Mouse (Mus musculus): ENCODE measurements around the gene Mier2.
A peak's percentile ranks its signal among the peaks of the same experiment; 100 is the strongest.

Mier2 gene

GRCm38 (mm10) chr10:79540746-79541145 is 14.3 kb downstream of the Mier2 start:
- no peak for DNase-seq (ENCODE audit: low spot score in 2 of 2)

DNA sequence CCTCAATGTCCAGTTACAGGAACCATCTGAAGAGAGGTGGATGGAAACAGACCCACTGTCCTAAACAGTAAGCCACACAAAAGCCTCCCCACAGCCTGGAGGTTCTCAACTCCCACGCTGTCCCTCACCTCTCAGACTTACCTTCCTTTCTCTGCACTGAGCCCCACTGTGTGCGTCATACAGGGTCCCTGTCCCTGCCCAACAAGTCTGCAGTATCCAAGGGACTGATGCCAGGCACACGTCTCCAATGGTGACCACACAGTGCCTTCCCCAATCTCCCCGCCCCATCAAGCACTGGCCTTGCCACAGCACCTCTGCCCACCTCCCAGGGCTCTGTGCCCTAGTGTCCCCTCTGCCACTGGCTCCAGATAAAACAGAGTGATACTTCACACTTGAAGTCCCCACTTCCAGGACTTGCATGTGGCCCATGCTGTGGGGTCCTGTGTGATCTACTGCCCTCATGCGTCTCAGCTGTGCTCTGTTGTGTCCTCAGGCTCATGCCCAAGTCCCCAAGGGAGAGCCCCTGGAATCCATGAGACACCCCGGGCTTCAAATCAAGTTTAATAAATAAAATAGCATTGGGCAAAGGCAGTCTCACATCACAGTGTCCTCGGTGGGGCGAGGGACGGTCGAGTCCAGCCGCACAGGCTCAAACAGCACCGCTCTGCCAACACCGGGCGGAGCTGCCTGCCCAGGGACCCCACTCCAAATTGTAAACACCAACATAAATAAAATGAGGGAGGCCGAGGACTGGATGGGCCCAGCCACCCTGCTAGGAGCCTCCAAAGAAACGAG is 15.1 kb downstream of the Mier2 start:
- DNase-seq (ENCODE audit: low spot score in 2 of 2), result no peak

- no peak for DNase-seq (ENCODE audit: low spot score in 2 of 2)
These were observed 16.1 kb downstream of the Mier2 start for GRCm38 (mm10) chr10:79538873-79539272.

DNA sequence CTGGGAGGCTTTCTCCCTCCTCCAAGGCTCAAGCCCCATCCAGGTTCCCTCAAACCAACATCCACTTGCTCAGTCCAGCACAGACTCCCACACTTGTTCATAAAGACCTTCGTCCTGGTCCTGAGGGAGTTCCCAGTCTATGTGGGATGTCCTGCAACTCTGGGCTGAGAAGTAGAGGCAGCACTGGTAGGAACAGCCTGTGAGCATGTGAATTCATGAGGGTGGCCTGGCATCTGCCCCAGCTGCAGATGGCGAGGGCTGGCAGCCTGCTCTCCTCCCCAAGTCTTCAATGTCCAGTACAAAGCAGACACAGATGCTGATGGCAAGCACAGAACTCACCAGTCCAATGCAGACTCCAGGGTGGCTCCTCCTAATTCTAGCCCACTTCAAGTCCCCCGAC is 16.7 kb downstream of the Mier2 start:
- no peak for DNase-seq (ENCODE audit: low spot score in 2 of 2)

GRCm38 (mm10) chr10:79537781-79538180 is 17.2 kb downstream of the Mier2 start:
- no peak for DNase-seq (ENCODE audit: low spot score in 2 of 2)

- DNase-seq (ENCODE audit: low spot score in 2 of 2), result no peak
These were observed 17.7 kb downstream of the Mier2 start for GRCm38 (mm10) chr10:79537271-79537670.

DNA sequence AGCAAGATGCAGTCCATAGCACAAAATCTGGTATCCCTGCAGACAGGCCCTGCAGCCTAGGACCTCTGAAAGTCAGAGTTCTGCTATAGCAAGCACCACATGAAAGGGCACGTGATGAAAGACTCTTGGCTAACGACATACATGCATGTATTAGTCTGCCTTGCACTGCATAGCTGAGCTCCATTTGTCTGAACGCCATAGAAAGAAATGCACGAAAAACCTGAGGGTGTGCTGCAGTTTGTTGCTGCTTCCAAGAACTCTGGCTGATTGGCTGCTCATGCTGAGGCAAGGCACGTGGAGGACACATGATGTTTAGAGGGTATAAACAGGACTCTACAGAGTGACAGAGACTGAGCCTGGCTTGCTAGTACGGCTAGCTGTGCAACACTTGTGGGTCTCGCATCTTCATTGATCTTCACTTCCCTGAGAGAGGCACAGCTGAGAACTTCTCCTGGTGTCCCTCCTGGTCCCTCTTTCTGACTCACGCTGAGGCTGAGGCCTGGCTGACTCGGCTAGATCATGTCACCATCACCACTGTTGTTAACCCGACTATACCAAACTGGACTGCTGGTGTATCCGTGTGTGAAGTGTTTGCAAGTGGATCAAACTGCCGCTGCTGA is 18.4 kb downstream of the Mier2 start:
- DNase-seq (ENCODE audit: low spot score in 2 of 2), result no peak

- no peak for DNase-seq (ENCODE audit: low spot score in 2 of 2)
These were observed 19.6 kb downstream of the Mier2 start for GRCm38 (mm10) chr10:79535431-79535830.

GRCm38 (mm10) chr10:79534426-79534825 is 20.6 kb downstream of the Mier2 start:
- DNase-seq (ENCODE audit: low spot score in 2 of 2), result no peak

DNA sequence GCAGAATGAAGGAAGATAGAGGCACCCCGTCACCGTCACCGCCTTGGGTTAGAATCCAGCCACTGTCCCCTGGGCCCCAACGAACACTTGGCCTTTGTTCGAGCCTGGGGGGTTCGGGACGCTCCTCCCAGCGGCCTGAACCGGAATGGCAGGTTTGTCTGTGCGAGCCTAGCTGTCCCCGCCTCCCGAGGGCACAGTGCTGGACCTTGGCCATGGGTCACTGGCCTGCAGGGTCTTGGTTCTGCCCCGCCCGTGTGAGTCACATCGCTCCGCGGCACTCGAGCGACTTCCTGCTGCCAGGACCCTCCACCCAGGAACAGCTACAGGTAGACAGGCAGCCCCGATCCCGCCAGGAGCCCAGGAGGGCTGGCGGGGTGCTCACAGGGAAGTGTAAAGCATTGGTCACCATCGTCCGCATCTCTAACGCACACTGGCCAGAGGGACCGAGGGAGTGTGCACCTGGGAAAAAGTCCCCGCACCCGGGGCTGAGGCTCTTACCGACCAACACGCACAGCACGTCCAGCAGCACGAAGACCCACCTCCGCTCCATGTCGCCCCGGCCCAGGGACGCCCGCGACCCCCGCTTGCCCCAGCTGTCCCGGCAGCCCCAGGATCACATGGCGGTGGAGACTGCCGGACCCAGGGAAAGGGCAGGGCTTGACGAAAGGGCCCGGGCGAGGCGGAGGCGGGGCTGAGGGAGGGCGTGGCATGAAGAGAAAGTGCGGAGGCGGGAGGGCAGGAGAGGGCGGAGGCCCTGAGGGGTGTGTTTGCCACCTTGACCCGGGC is 21.7 kb downstream of the Mier2 start, which contains the start of gene Plpp2:
Gene Plpp2, minus strand, starts transcription at position 671 of the 786 bp plus-strand sequence.
- DNase-seq (ENCODE audit: low spot score in 2 of 2), result peak in 1 of 2 experiments; percentile 34

DNA sequence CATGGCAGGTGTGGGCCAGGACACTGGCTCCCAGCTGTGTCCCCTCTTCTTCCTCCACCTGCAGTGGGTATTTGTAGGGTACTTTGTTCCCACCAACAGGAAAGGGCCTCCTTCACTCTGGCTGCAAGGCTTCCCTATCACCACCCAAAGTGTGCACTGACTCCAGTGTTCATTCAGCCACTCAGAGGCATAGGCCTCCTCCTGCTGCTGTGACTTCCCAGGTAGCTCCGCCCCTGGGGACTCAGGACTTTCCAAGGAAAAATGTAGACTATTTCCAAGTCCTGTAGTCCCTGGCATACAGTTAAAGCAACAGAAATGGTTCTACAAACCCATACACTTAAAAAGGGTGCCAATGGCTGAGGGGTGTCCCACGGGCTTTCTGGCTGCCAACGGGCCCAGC is 22.3 kb downstream of the Mier2 start:
- DNase-seq (ENCODE audit: low spot score in 2 of 2), result no peak

- DNase-seq (ENCODE audit: low spot score in 2 of 2), result no peak
These were observed 23.4 kb downstream of the Mier2 start for GRCm38 (mm10) chr10:79531593-79531992.

GRCm38 (mm10) chr10:79530721-79531120 is 24.3 kb downstream of the Mier2 start:
- no peak for DNase-seq (ENCODE audit: low spot score in 2 of 2)

- DNase-seq (ENCODE audit: low spot score in 2 of 2), result no peak
These were observed 24.8 kb downstream of the Mier2 start for GRCm38 (mm10) chr10:79530241-79530640.

DNA sequence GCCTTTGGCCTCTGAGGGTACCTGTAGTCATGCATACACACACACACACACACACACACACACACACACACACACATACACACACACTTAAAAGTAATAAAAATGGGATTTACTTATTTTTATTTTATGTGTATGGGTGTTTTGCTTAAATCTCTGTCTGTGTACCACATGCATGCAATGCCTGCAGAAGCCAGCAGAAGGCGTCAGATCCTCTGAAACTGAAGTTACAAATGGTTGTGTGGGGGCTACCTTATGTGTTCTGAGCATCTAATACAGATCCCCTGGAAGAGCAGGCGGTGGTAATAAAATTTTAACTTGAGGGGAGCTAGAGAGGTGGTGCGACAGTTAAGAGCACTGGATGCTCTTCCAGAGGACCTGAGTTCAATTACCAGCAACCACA is 26.9 kb downstream of the Mier2 start:
- no peak for DNase-seq (ENCODE audit: low spot score in 2 of 2)

- no peak for DNase-seq (ENCODE audit: low spot score in 2 of 2)
These were observed 27.6 kb downstream of the Mier2 start for GRCm38 (mm10) chr10:79527453-79527845.

GRCm38 (mm10) chr10:79526661-79527452 is 28.1 kb downstream of the Mier2 start:
- DNase-seq (ENCODE audit: low spot score in 2 of 2), result no peak

- DNase-seq (ENCODE audit: low spot score in 2 of 2), result no peak
These were observed 29.3 kb downstream of the Mier2 start for GRCm38 (mm10) chr10:79525456-79526325.

DNA sequence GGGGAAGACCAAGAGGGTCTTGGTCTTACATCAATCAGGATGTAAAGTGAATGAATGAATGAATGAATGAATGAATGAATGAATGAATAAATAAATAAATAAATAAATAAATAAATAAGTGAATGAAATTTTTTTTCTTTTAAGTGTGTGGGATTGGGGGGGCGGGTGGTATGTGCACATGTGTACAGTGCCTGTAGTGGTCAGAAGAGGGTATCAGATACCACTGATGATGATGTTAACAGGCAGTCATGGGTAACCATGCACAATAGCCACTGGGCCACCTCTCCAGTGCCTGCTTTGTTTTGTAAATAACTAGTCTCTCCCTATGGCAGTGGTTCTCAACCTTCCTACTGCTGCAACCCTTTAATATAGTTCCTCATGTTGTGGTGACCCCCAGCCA is 30.6 kb downstream of the Mier2 start:
- DNase-seq (ENCODE audit: low spot score in 2 of 2), result no peak

DNA sequence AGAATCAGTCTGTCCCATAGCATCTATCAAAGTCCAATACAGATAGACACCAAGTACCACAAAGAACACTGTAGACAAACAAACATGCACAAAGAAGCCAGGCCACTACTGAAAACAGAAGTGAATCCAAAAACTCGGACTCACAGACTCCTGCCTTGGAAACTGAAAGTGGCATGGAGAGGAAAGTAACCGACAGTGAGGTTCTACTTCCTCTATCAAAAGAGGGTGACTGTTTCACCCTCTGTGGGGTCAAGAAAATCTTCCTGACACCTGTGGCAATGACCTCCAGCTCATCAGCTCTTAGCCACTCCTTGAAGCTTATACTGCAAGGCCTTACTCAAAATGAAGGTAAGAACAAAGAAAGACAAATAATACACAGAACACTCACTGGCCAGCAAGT is 48.3 kb downstream of the Mier2 start:
- no peak for DNase-seq (ENCODE audit: low spot score in 2 of 2)
